Mouse (Mus musculus): ENCODE results near the gene Hnrnpa1. TPM values are rescaled to one million over a fixed set of nuclear protein-coding genes. Genes with fewer than 3 reads are reported as not detected.
"Not testable (repeated sequence)": the region's sequence is repeated elsewhere in the genome, so short reads cannot be mapped to it uniquely, and the experiment has no call there.

Gene Hnrnpa1
- total and polyA plus RNA-seq, 3 experiments: 59.4 to 149 (median 143) TPM

GRCm38 (mm10) chr15:103233119-103233518 lies 7.1 kb upstream of the Hnrnpa1 start:
- H3K79me2 ChIP-seq (replicated peaks; ENCODE audit: control insufficient read depth, insufficient read depth, low read length): no peaks in the 10 kb centered on the region; the same call in 1 of the 2 replicates
- 56% methylated on average over 2 of the region's 2 CpGs for WGBS
- H3K4me1 ChIP-seq (ENCODE audit: control insufficient read depth, insufficient read depth, low read length): peaks cover 2% of the 10 kb centered on the region
- H3K27ac ChIP-seq: no peak overlapping the region
- intact Hi-C loops (cut with DNase I): no loop called here
- DNase-seq: no peak
- H3K9ac ChIP-seq (ENCODE audit: low read depth, low read length): no peak overlapping the region
- peaks cover 3% of the 10 kb centered on the region for H3K36me3 ChIP-seq (ENCODE audit: control insufficient read depth, insufficient read depth, low read length)
- no peak overlapping the region for H3K4me3 ChIP-seq
- no peaks in the 10 kb centered on the region for H3K27me3 ChIP-seq (ENCODE audit: control insufficient read depth, insufficient read depth, low read length)
- TF ChIP-seq POLR2A (IDR thresholded peaks at IDR 0.05; ENCODE audit: insufficient read depth, low read depth, low read length) (no peak), CTCF (IDR thresholded peaks at IDR 0.05) (no peak), EP300 (IDR thresholded peaks at IDR 0.05; ENCODE audit: insufficient read depth, low read depth, low read length) (no peak)

DNA sequence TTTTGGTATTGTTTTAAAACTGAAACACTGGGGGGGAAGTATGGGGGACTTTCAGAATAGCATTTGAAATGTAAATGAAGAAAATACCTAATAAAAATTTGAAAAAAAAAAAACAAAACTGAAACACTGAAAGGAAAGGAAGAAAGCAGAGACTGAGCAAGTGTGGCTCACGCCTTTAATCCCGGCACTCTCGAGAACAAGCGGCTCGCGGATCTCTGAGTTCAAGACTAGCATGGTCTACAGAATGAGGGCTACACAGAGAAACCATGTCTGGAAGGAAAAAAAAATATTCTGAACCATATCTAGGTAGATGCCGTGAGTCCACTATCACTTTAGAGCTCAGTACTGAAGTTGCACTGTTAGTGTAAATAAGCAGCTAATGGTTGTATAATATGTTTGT lies 2.9 kb upstream of the Hnrnpa1 start:
- no peaks in the 10 kb centered on the region; the same call in 1 of the 2 replicates for H3K4me1 ChIP-seq (ENCODE audit: control insufficient read depth, insufficient read depth, low read length)
- no peak overlapping the region for H3K27ac ChIP-seq
- intact Hi-C loops (cut with DNase I): no loop called here
- no peaks in the 10 kb centered on the region for H3K27me3 ChIP-seq (ENCODE audit: control insufficient read depth, insufficient read depth, low read length)
- H3K36me3 ChIP-seq (ENCODE audit: control insufficient read depth, insufficient read depth, low read length): peaks cover 11% of the 10 kb centered on the region
- DNase-seq: no peak
- no peak overlapping the region for H3K9ac ChIP-seq (ENCODE audit: low read depth, low read length)
- no peak overlapping the region for H3K4me3 ChIP-seq
- H3K79me2 ChIP-seq (replicated peaks; ENCODE audit: control insufficient read depth, insufficient read depth, low read length): no peaks in the 10 kb centered on the region; the same call in 1 of the 2 replicates
- WGBS: 88% methylated on average over 7 of the region's 7 CpGs
- no peak for TF ChIP-seq EP300 (IDR thresholded peaks at IDR 0.05; ENCODE audit: insufficient read depth, low read depth, low read length)
- no peak for TF ChIP-seq CTCF (IDR thresholded peaks at IDR 0.05)
- no peak for TF ChIP-seq POLR2A (IDR thresholded peaks at IDR 0.05; ENCODE audit: insufficient read depth, low read depth, low read length)

DNA sequence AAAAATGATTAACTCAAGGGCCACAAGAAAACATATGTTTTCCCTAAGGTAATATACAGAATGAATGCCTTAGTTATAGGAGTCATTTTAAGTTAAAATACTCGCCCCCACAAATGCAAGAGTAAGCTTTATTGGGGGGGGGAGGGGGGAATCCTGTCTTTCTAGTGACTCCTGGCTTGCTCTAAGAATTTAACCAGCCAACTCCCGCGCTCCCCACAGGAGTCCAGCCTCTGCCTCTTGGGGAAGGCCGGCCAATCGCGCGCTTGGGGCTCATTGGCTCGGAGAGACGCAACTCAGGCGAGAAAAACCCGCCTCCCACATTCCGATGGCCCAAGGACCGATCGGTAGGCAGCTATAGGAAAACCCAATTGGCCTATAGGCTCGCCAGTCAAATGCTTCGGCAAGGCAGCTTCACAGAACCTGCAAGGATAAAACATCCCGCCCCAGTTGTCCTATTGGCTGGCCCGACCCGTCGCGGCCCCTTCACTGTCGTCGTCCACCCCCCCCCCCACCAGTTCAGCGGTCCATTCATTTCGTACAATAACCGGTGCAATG lies 1.0 kb upstream of the Hnrnpa1 start:
- Histone ChIP-seq H3K27ac (peak overlapping the region; percentile 94), H3K36me3 (ENCODE audit: control insufficient read depth, insufficient read depth, low read length) (peaks cover 28% of the 10 kb centered on the region), H3K9ac (ENCODE audit: low read depth, low read length) (peak overlapping the region; percentile 54), H3K79me2 (replicated peaks; ENCODE audit: control insufficient read depth, insufficient read depth, low read length) (no peaks in the 10 kb centered on the region), H3K27me3 (ENCODE audit: control insufficient read depth, insufficient read depth, low read length) (no peaks in the 10 kb centered on the region), H3K4me1 (ENCODE audit: control insufficient read depth, insufficient read depth, low read length) (peaks cover 2% of the 10 kb centered on the region; the same call in 1 of the 2 replicates), H3K4me3 (peak overlapping the region; percentile 87)
- intact Hi-C loops (cut with DNase I): loop anchor here (2.0 kb wide), 1 partner anchor 18 kb away; no protein-coding TSS in a partner anchor
- DNase-seq: peak; percentile 88 to 94
- TF ChIP-seq POLR2A (IDR thresholded peaks at IDR 0.05; ENCODE audit: insufficient read depth, low read depth, low read length) (no peak), EP300 (IDR thresholded peaks at IDR 0.05; ENCODE audit: insufficient read depth, low read depth, low read length) (no peak)
- under 1% methylated on average over 26 of the region's 26 CpGs for WGBS

- TF ChIP-seq POLR2A (IDR thresholded peaks at IDR 0.05; ENCODE audit: insufficient read depth, low read depth, low read length): peak; percentile 80
- TF ChIP-seq EP300 (IDR thresholded peaks at IDR 0.05; ENCODE audit: insufficient read depth, low read depth, low read length): peak; percentile 46; the same call in 1 of the 2 replicates
- no peak for TF ChIP-seq CTCF (IDR thresholded peaks at IDR 0.05)
- no peaks in the 10 kb centered on the region for H3K27me3 ChIP-seq (ENCODE audit: control insufficient read depth, insufficient read depth, low read length)
- peak within 1 kb of the TSS; percentile 78 for H3K9ac ChIP-seq (ENCODE audit: low read depth, low read length)
- H3K4me3 ChIP-seq: peak within 1 kb of the TSS; percentile 87
- DNase-seq: peak; percentile 96 to 99
- H3K27ac ChIP-seq: peak within 1 kb of the TSS; percentile 94
- intact Hi-C loops (cut with DNase I): loop anchor here (2.0 kb wide), 1 partner anchor 19 kb away; no protein-coding TSS in a partner anchor
- no peaks in the 10 kb centered on the region for H3K79me2 ChIP-seq (replicated peaks; ENCODE audit: control insufficient read depth, insufficient read depth, low read length)
- peaks cover 28% of the 10 kb centered on the region for H3K36me3 ChIP-seq (ENCODE audit: control insufficient read depth, insufficient read depth, low read length)
- WGBS: under 1% methylated on average over 39 of the region's 39 CpGs
- H3K4me1 ChIP-seq (ENCODE audit: control insufficient read depth, insufficient read depth, low read length): peaks cover 2% of the 10 kb centered on the region; the same call in 1 of the 2 replicates
These were observed 510 bp upstream of the Hnrnpa1 start, which contains the start of gene Cbx5 for GRCm38 (mm10) chr15:103239685-103240159. Gene Cbx5 (minus strand): TSS chr15:103239816.

DNA sequence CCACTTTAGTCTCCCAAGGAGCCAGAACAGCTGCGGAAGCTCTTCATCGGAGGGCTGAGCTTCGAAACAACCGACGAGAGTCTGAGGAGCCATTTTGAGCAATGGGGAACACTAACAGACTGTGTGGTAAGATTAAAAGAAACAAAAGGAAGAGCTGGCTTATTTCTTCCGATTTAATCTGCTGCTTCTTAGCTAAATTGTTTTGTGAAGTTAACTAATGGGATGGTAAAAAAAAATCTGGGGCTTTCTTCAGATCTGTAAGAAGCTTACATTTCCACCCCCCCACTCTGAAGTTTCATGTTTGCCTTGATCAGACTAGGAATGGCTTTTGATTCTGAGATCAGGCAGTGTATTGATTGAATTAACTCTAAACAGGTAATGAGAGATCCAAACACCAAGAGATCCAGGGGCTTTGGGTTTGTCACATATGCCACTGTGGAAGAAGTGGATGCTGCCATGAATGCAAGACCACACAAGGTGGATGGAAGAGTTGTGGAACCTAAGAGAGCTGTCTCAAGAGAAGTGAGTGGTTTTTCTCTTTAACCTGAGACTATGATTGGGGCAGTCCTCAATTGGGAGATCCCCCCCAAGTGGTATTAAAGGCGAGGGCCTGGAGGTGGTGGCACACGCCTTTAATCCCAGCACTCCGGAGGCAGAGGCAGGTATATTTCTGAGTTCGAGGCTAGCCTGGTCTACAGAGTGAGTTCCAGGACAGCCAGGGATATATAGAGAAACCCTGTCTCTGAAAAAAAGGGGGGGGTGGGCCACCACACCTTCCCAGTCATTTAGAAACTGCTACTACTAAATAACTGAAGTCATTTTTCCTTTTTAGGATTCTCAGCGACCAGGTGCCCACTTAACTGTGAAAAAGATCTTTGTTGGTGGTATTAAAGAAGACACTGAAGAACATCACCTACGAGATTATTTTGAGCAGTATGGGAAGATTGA lies 1.1 kb downstream of the Hnrnpa1 start:
- intact Hi-C loops (cut with DNase I); H3K79me2 ChIP-seq (replicated peaks; ENCODE audit: control insufficient read depth, insufficient read depth, low read length); DNase-seq; H3K4me1 ChIP-seq (ENCODE audit: control insufficient read depth, insufficient read depth, low read length); H3K27me3 ChIP-seq (ENCODE audit: control insufficient read depth, insufficient read depth, low read length): not testable (repeated sequence)
- peak overlapping the region; percentile 78 for H3K9ac ChIP-seq (ENCODE audit: low read depth, low read length)
- peaks cover 39% of the 10 kb centered on the region for H3K36me3 ChIP-seq (ENCODE audit: control insufficient read depth, insufficient read depth, low read length)
- H3K4me3 ChIP-seq: peak overlapping the region; percentile 87
- WGBS: 7% methylated on average over 12 of the region's 12 CpGs
- peak overlapping the region; percentile 94 for H3K27ac ChIP-seq
